7 mouse cellular contexts compared by ENCODE assay signal in the genomic region with DNA sequence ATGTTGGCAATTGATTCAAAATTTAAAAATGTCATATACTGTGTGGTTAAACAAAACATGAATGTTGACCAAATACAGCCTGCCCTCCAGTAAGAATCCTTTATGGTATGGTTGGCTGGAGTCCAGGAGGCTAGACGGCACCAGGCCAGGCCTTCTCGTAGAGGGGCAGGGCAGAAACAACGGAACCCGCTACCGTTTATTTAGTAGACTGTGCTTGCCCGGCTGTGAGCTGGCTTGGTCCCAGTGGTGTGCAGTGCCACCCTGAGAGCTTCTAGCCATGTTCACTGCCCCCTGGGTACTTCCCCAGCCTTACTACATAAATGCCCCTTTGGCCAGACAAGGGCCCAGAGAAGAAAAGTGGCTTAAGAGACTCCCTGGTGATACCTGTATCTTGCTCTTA.
A peak's percentile ranks its signal among the peaks of the same experiment; 100 is the strongest.
DNase-seq lines count a peak whose midpoint lies in the region; ATAC-seq lines count a peak whose summit lies in the region.

No protein-coding gene starts in this region.

- no peaks in the 10 kb centered on the region for H3K27me3 ChIP-seq in kidney, embryonic 16.5 days (ENCODE audit: insufficient read depth, low read length)
- no peaks in the 10 kb centered on the region for H3K27me3 ChIP-seq in embryonic facial prominence, embryonic 14.5 days (replicated peaks; ENCODE audit: control insufficient read depth, insufficient read depth, low read length)
- H3K27me3 ChIP-seq in intestine, embryonic 16.5 days (replicated peaks; ENCODE audit: control insufficient read depth, insufficient read depth, low read length): no peaks in the 10 kb centered on the region

- H3K4me1 ChIP-seq in kidney, embryonic 16.5 days (ENCODE audit: insufficient read depth, low read length): peaks cover 79% of the 10 kb centered on the region
- H3K4me1 ChIP-seq in embryonic facial prominence, embryonic 14.5 days (ENCODE audit: control insufficient read depth, insufficient read depth, low read length): peaks cover 73% of the 10 kb centered on the region
- H3K4me1 ChIP-seq in intestine, embryonic 16.5 days (ENCODE audit: control insufficient read depth, insufficient read depth, low read length): peaks cover 83% of the 10 kb centered on the region

- no peak for DNase-seq in kidney, adult 18-20 months
- DNase-seq in embryonic facial prominence, embryonic 14.5 days (ENCODE audit: low spot score): no peak
- DNase-seq in MN1 (ENCODE audit: low spot score): no peak
- no peak for DNase-seq in thymus, postnatal 36 days

- no peaks in the 10 kb centered on the region for H3K9me3 ChIP-seq in kidney, embryonic 16.5 days (ENCODE audit: low read length)
- H3K9me3 ChIP-seq in embryonic facial prominence, embryonic 14.5 days (ENCODE audit: control insufficient read depth, low read length): no peaks in the 10 kb centered on the region
- H3K9me3 ChIP-seq in intestine, embryonic 16.5 days (ENCODE audit: control insufficient read depth, low read length): no peaks in the 10 kb centered on the region

- 30% methylated on average over 6 of the region's 6 CpGs for WGBS in kidney, embryonic 16.5 days
- WGBS in embryonic facial prominence, embryonic 14.5 days: 27% methylated on average over 6 of the region's 6 CpGs
- WGBS in intestine, embryonic 16.5 days: 9% methylated on average over 6 of the region's 6 CpGs

- ATAC-seq in kidney, embryonic 16.5 days (ENCODE audit: low FRiP score, low TSS enrichment): no peak
- ATAC-seq in embryonic facial prominence, embryonic 14.5 days (ENCODE audit: low read depth): no peak
- peak; percentile 15 for ATAC-seq in intestine, embryonic 16.5 days
- ATAC-seq in megakaryocyte-erythroid progenitor cell, adult 5-6 weeks (replicated peaks; ENCODE audit: low FRiP score, low TSS enrichment, poor library complexity, severe bottlenecking): peak; percentile 45

- H3K9ac ChIP-seq in kidney, embryonic 16.5 days (replicated peaks; ENCODE audit: low read length): 0 out of 2 replicates have a peak overlapping the region, but pooled peaks have one; percentile 5
- H3K9ac ChIP-seq in embryonic facial prominence, embryonic 14.5 days (ENCODE audit: low read depth, low read length): no peak overlapping the region
- peak overlapping the region; percentile 34; the same call in 1 of the 2 replicates for H3K9ac ChIP-seq in intestine, embryonic 16.5 days (ENCODE audit: low read depth, low read length)

- peak overlapping the region; percentile 51; the same call in 1 of the 2 replicates for H3K27ac ChIP-seq in kidney, embryonic 16.5 days (ENCODE audit: low read length)
- peak overlapping the region; percentile 57; the same call in 1 of the 2 replicates for H3K27ac ChIP-seq in embryonic facial prominence, embryonic 14.5 days (replicated peaks; ENCODE audit: low read depth, low read length)
- peak overlapping the region; percentile 68 for H3K27ac ChIP-seq in intestine, embryonic 16.5 days (ENCODE audit: low read length)

- H3K36me3 ChIP-seq in kidney, embryonic 16.5 days (ENCODE audit: insufficient read depth, low read length): no peaks in the 10 kb centered on the region
- no peaks in the 10 kb centered on the region for H3K36me3 ChIP-seq in embryonic facial prominence, embryonic 14.5 days (ENCODE audit: control insufficient read depth, insufficient read depth, low read length)
- H3K36me3 ChIP-seq in intestine, embryonic 16.5 days (ENCODE audit: control insufficient read depth, insufficient read depth, low read length): no peaks in the 10 kb centered on the region

- no peak overlapping the region for H3K4me2 ChIP-seq in kidney, embryonic 16.5 days (replicated peaks; ENCODE audit: low read depth, low read length)
- H3K4me2 ChIP-seq in embryonic facial prominence, embryonic 14.5 days (ENCODE audit: low read depth, low read length): no peak overlapping the region
- no peak overlapping the region for H3K4me2 ChIP-seq in intestine, embryonic 16.5 days (ENCODE audit: low read depth, low read length)

- no peak overlapping the region for H3K4me3 ChIP-seq in kidney, embryonic 16.5 days (ENCODE audit: low read length)
- no peak overlapping the region for H3K4me3 ChIP-seq in embryonic facial prominence, embryonic 14.5 days (ENCODE audit: low read depth, low read length)
- H3K4me3 ChIP-seq in intestine, embryonic 16.5 days (ENCODE audit: low read length): no peak overlapping the region

Comparison
In these comparisons a context has a peak if more than half of its experiments do, and no peak if none do; other contexts are left out.
1. ATAC-seq: peak in intestine, embryonic 16.5 days (single experiment) and megakaryocyte-erythroid progenitor cell, adult 5-6 weeks (single experiment); none in kidney, embryonic 16.5 days (single experiment) and embryonic facial prominence, embryonic 14.5 days (single experiment).
2. Peak in every context shown above with its lines, with median percentiles within 50 percentile points of each other: H3K27ac ChIP-seq.